Mouse (Mus musculus) thymus, postnatal 0 days (tissue): ENCODE data around the gene Lrrc1. TPM values are rescaled to one million over a fixed set of nuclear protein-coding genes. Genes with fewer than 3 reads are reported as not detected.
"Not testable (repeated sequence)": the region's sequence is repeated elsewhere in the genome, so short reads cannot be mapped to it uniquely, and the experiment has no call there.

Source experiments
- DNase-seq: peaks from one replicate; pipeline ENCODE4 v3.0.0-alpha.2; 2015; ENCODE audit warnings: low spot score
- polyA plus RNA-seq: library from polyadenylated mRNA; unstranded; fragments of >200 nt; fragmentation: Nextera tagmentation; extraction: Ambion mirVana; gene quantifications from 2 replicates; pipeline ENCODE4 v1.2.1, GENCODE M21; 2015

Gene Lrrc1
- polyA plus RNA-seq: 23.3 and 25.7 TPM in 2 replicates

GRCm38 (mm10) chr9:77544354-77545067, at the start of gene Lrrc1:
TSS of gene Lrrc1 (minus strand) at chr9:77544870.
- DNase-seq: peak; percentile 94

GRCm38 (mm10) chr9:77592423-77592822, 47.8 kb upstream of the Lrrc1 start:
- peak; percentile 83 for DNase-seq

GRCm38 (mm10) chr9:77589496-77589895, 44.8 kb upstream of the Lrrc1 start:
- DNase-seq: no peak

GRCm38 (mm10) chr9:77587616-77588015, 42.9 kb upstream of the Lrrc1 start:
- DNase-seq: no peak

- DNase-seq: no peak
Observed at GRCm38 (mm10) chr9:77586806-77587591, 42.3 kb upstream of the Lrrc1 start.

GRCm38 (mm10) chr9:77584746-77585145, 40.1 kb upstream of the Lrrc1 start:
- no peak for DNase-seq

GRCm38 (mm10) chr9:77583302-77583701, 38.6 kb upstream of the Lrrc1 start:
- no peak for DNase-seq

- no peak for DNase-seq
Observed at GRCm38 (mm10) chr9:77579827-77580226, 35.2 kb upstream of the Lrrc1 start.

- no peak for DNase-seq
Observed at GRCm38 (mm10) chr9:77577931-77578330, 33.3 kb upstream of the Lrrc1 start.

- DNase-seq: peak; percentile 24
Observed at GRCm38 (mm10) chr9:77577409-77577808, 32.7 kb upstream of the Lrrc1 start.

GRCm38 (mm10) chr9:77576320-77576719, 31.6 kb upstream of the Lrrc1 start:
- DNase-seq: no peak

GRCm38 (mm10) chr9:77574996-77575395, 30.3 kb upstream of the Lrrc1 start:
- not testable (repeated sequence) for DNase-seq

- no peak for DNase-seq
Observed at GRCm38 (mm10) chr9:77571851-77572250, 27.2 kb upstream of the Lrrc1 start.

- DNase-seq: no peak
Observed at GRCm38 (mm10) chr9:77568789-77569506, 24.3 kb upstream of the Lrrc1 start.

GRCm38 (mm10) chr9:77561827-77562226, 17.2 kb upstream of the Lrrc1 start:
- no peak for DNase-seq

GRCm38 (mm10) chr9:77557963-77558362, 13.3 kb upstream of the Lrrc1 start:
- DNase-seq: no peak

GRCm38 (mm10) chr9:77557181-77557580, 12.5 kb upstream of the Lrrc1 start:
- no peak for DNase-seq

- DNase-seq: no peak
Observed at GRCm38 (mm10) chr9:77556435-77556834, 11.8 kb upstream of the Lrrc1 start.

GRCm38 (mm10) chr9:77553465-77553864, 8.8 kb upstream of the Lrrc1 start:
- DNase-seq: no peak

- peak; percentile 29 for DNase-seq
Observed at GRCm38 (mm10) chr9:77551036-77551512, 6.4 kb upstream of the Lrrc1 start.

- DNase-seq: no peak
Observed at GRCm38 (mm10) chr9:77546010-77546409, 1.3 kb upstream of the Lrrc1 start.

GRCm38 (mm10) chr9:77545068-77545421, 375 bp upstream of the Lrrc1 start:
- no peak for DNase-seq
